Mouse (Mus musculus): ENCODE results near the gene Cped1. TPM values are rescaled to one million over a fixed set of nuclear protein-coding genes. Genes with fewer than 3 reads are reported as not detected.

Cped1 gene
- total and polyA plus RNA-seq, 3 experiments = not detected

- Histone ChIP-seq H3K4me3 (ENCODE audit: control insufficient read depth in 1 of 2, insufficient read depth in 1 of 2, low read depth in 2 of 2, low read length in 2 of 2) (no peak overlapping the region), H3K9ac (ENCODE audit: control insufficient read depth, low read depth, low read length, poor library complexity, severe bottlenecking) (no peak overlapping the region), H3K27me3 (ENCODE audit: control insufficient read depth in 1 of 2, insufficient read depth in 2 of 2, low read length in 2 of 2) (no peaks in the 10 kb centered on the region; a peak in 1 of 4 replicates), H3K79me2 (ENCODE audit: control insufficient read depth, insufficient read depth, low read length, poor library complexity) (no peaks in the 10 kb centered on the region), H3K4me1 (ENCODE audit: control insufficient read depth in 1 of 2, insufficient read depth in 2 of 2, low read length in 2 of 2) (no peaks in the 10 kb centered on the region), H3K27ac (ENCODE audit: control insufficient read depth, low read depth, low read length) (no peak overlapping the region), H3K9me3 (replicated peaks; ENCODE audit: insufficient read depth, low read length) (no peaks in the 10 kb centered on the region), H3K36me3 (ENCODE audit: control insufficient read depth in 1 of 2, insufficient read depth in 2 of 2, low read length in 2 of 2) (no peaks in the 10 kb centered on the region)
- DNase-seq (ENCODE audit: low read depth, low spot score) = no peak
- TF ChIP-seq HCFC1 (IDR thresholded peaks at IDR 0.05; ENCODE audit: low read depth, low read length) (no peak), CTCF (IDR thresholded peaks at IDR 0.05 in 2 of 3, conservative IDR thresholded peaks at IDR 0.05 in 1 of 3; ENCODE audit: control insufficient read depth in 1 of 3, insufficient read depth in 1 of 3, low read depth in 2 of 3, low read length in 3 of 3, poor library complexity in 1 of 3, severe bottlenecking in 1 of 3) (no peak), MAZ (IDR thresholded peaks at IDR 0.05; ENCODE audit: low read depth, low read length) (no peak), MAFK (IDR thresholded peaks at IDR 0.05; ENCODE audit: borderline replicate concordance, low read depth, low read length) (no peak), ZMIZ1 (IDR thresholded peaks at IDR 0.05; ENCODE audit: low read depth, low read length) (no peak), ETS1 (IDR thresholded peaks at IDR 0.05; ENCODE audit: low read depth, low read length) (no peak), ZNF384 (IDR thresholded peaks at IDR 0.05; ENCODE audit: low read depth, low read length) (no peak), JUND (IDR thresholded peaks at IDR 0.05; ENCODE audit: low read depth, low read length) (no peak), MAX (IDR thresholded peaks at IDR 0.05; ENCODE audit: low read length) (no peak), E2F4 (IDR thresholded peaks at IDR 0.05; ENCODE audit: borderline replicate concordance, low read depth, low read length) (no peak), TCF12 (IDR thresholded peaks at IDR 0.05; ENCODE audit: low read depth, low read length) (no peak), MYC (IDR thresholded peaks at IDR 0.05; ENCODE audit: low read depth, low read length) (no peak), KAT2A (conservative IDR thresholded peaks at IDR 0.05; ENCODE audit: low read depth, low read length) (no peak), TAL1 (IDR thresholded peaks at IDR 0.05; ENCODE audit: low read length) (no peak)
These were observed 40.6 kb downstream of the Cped1 start for GRCm38 (mm10) chr6:22026358-22026673.

- DNase-seq (ENCODE audit: low read depth, low spot score) = no peak
- Histone ChIP-seq H3K27me3 (ENCODE audit: control insufficient read depth in 1 of 2, insufficient read depth in 2 of 2, low read length in 2 of 2) (no peaks in the 10 kb centered on the region; a peak in 1 of 4 replicates), H3K79me2 (ENCODE audit: control insufficient read depth, insufficient read depth, low read length, poor library complexity) (no peaks in the 10 kb centered on the region), H3K4me3 (ENCODE audit: control insufficient read depth in 1 of 2, insufficient read depth in 1 of 2, low read depth in 2 of 2, low read length in 2 of 2) (no peak overlapping the region), H3K9ac (ENCODE audit: control insufficient read depth, low read depth, low read length, poor library complexity, severe bottlenecking) (no peak overlapping the region), H3K9me3 (replicated peaks; ENCODE audit: insufficient read depth, low read length) (no peaks in the 10 kb centered on the region), H3K27ac (ENCODE audit: control insufficient read depth, low read depth, low read length) (no peak overlapping the region), H3K36me3 (ENCODE audit: control insufficient read depth in 1 of 2, insufficient read depth in 2 of 2, low read length in 2 of 2) (no peaks in the 10 kb centered on the region), H3K4me1 (ENCODE audit: control insufficient read depth in 1 of 2, insufficient read depth in 2 of 2, low read length in 2 of 2) (no peaks in the 10 kb centered on the region)
- TF ChIP-seq E2F4 (IDR thresholded peaks at IDR 0.05; ENCODE audit: borderline replicate concordance, low read depth, low read length) (no peak), ZKSCAN1 (IDR thresholded peaks at IDR 0.05; ENCODE audit: low read depth, low read length) (no peak), SIN3A (IDR thresholded peaks at IDR 0.05; ENCODE audit: low read length) (no peak), NRF1 (IDR thresholded peaks at IDR 0.05; ENCODE audit: insufficient read depth, low read depth, low read length, poor library complexity, severe bottlenecking) (no peak), USF2 (IDR thresholded peaks at IDR 0.05; ENCODE audit: borderline replicate concordance in 1 of 2, insufficient read depth in 1 of 2, low read depth in 1 of 2, low read length in 2 of 2) (no peak), CHD2 (IDR thresholded peaks at IDR 0.05; ENCODE audit: low read length) (no peak)
These were observed 41.3 kb downstream of the Cped1 start for GRCm38 (mm10) chr6:22026761-22027594.
